ENCODE assay signal across 9 mouse cellular contexts in genomic region chr5:104982535-104982934, GRCm38 (mm10). TPM values are rescaled to one million over a fixed set of nuclear protein-coding genes. Genes with fewer than 3 reads are reported as not detected.
DNase-seq lines count a peak whose midpoint lies in the region; ATAC-seq and TF ChIP-seq lines count a peak whose summit lies in the region.
"Had no signal": no experiment of that assay in that cellular context is flagged by ENCODE, and none has a peak within 500 bp of the region (broad histone marks: within the 10 kb centered on the region; RNA-seq: fewer than 3 reads in every experiment).

Abcg3 (minus strand) TSS chr5:104982718.

- TF ChIP-seq CTCF in bone marrow, adult 2 months (IDR thresholded peaks at IDR 0.05; ENCODE audit: control insufficient read depth, insufficient read depth, low read length): no peak
- TF ChIP-seq CTCF in liver, embryonic 14.5 days (IDR thresholded peaks at IDR 0.05; ENCODE audit: low read depth): no peak

- peak within 1 kb of the TSS; percentile 58 for H3K4me2 ChIP-seq in heart, embryonic 14.5 days (ENCODE audit: low read length)
- H3K4me2 ChIP-seq in liver, embryonic 14.5 days (ENCODE audit: low read depth): peak within 1 kb of the TSS; percentile 34; the same call in 1 of the 2 replicates

- H3K4me3 ChIP-seq in heart, embryonic 14.5 days (ENCODE audit: control insufficient read depth in 1 of 2, insufficient read depth in 1 of 2, low read depth in 1 of 2, low read length in 2 of 2): peak within 1 kb of the TSS in 1 of 2 experiments; percentile 30
- peak within 1 kb of the TSS; percentile 61 for H3K4me3 ChIP-seq in bone marrow, adult 2 months (replicated peaks; ENCODE audit: control insufficient read depth, low read depth, low read length)
- H3K4me3 ChIP-seq in liver, embryonic 14.5 days (ENCODE audit: insufficient read depth in 1 of 2, low read depth in 2 of 2, low read length in 2 of 2): no peak within 1 kb of the TSS; a peak in 1 of 4 replicates
- H3K4me3 ChIP-seq: heart, adult 2 months had no signal

- no peak within 1 kb of the TSS for H3K9ac ChIP-seq in heart, embryonic 14.5 days (ENCODE audit: low read length)
- H3K9ac ChIP-seq in liver, embryonic 14.5 days (replicated peaks): no peak within 1 kb of the TSS

- DNase-seq in heart, postnatal 4 days: no peak
- no peak for DNase-seq in liver, embryonic 14.5 days (ENCODE audit: low read depth in 3 of 3, low spot score in 3 of 3)
- peak; percentile 37 for DNase-seq in splenic B cell, adult 2 months (ENCODE audit: low read depth, low spot score)
- DNase-seq in cerebellum, adult 8-10 months: no peak
- no peak for DNase-seq in frontal cortex, postnatal 25 days (ENCODE audit: low spot score in 2 of 2)
- no peak for DNase-seq in layer of hippocampus, adult 18-20 months (ENCODE audit: low spot score in 2 of 2)

- no peaks in the 10 kb centered on the region for H3K9me3 ChIP-seq in heart, embryonic 14.5 days (ENCODE audit: control insufficient read depth, low read length)
- no peaks in the 10 kb centered on the region for H3K9me3 ChIP-seq in liver, embryonic 14.5 days (ENCODE audit: control insufficient read depth, low read length)

- no peaks in the 10 kb centered on the region for H3K27me3 ChIP-seq in heart, embryonic 14.5 days (ENCODE audit: control insufficient read depth, insufficient read depth, low read length)
- H3K27me3 ChIP-seq in liver, embryonic 14.5 days (ENCODE audit: control insufficient read depth, insufficient read depth, low read length): no peaks in the 10 kb centered on the region
- H3K27me3 ChIP-seq in splenic B cell, adult 2 months (ENCODE audit: control insufficient read depth, insufficient read depth, low read length, poor library complexity, severe bottlenecking): no peaks in the 10 kb centered on the region

- H3K36me3 ChIP-seq in heart, embryonic 14.5 days (ENCODE audit: control insufficient read depth, insufficient read depth, low read length): no peaks in the 10 kb centered on the region
- H3K36me3 ChIP-seq in liver, embryonic 14.5 days (replicated peaks; ENCODE audit: control insufficient read depth, insufficient read depth, low read depth): no peaks in the 10 kb centered on the region
- no peaks in the 10 kb centered on the region for H3K36me3 ChIP-seq in splenic B cell, adult 2 months (ENCODE audit: control insufficient read depth, insufficient read depth, low read length, poor library complexity, severe bottlenecking)

- TF ChIP-seq EP300 in liver, embryonic 14.5 days (IDR thresholded peaks at IDR 0.05; ENCODE audit: low read depth): no peak

- no peak; the same call in 1 of the 2 replicates for TF ChIP-seq POLR2A in bone marrow, adult 2 months (IDR thresholded peaks at IDR 0.05; ENCODE audit: borderline replicate concordance, control insufficient read depth, low read depth, low read length)

- H3K27ac ChIP-seq in heart, embryonic 14.5 days (replicated peaks in 1 of 2; ENCODE audit: control insufficient read depth in 1 of 2, insufficient read depth in 1 of 2, low read depth in 2 of 2, low read length in 2 of 2): no peak within 1 kb of the TSS
- peak within 1 kb of the TSS; percentile 62; the same call in 1 of the 2 replicates for H3K27ac ChIP-seq in bone marrow, adult 2 months (ENCODE audit: control insufficient read depth, insufficient read depth, low read depth, low read length, poor library complexity)
- no peak within 1 kb of the TSS for H3K27ac ChIP-seq in liver, embryonic 14.5 days
- H3K27ac ChIP-seq: heart, adult 2 months had no signal

- H3K4me1 ChIP-seq in heart, embryonic 14.5 days (ENCODE audit: control insufficient read depth in 2 of 2, insufficient read depth in 2 of 2, low read length in 2 of 2): no peaks in the 10 kb centered on the region
- H3K4me1 ChIP-seq in bone marrow, adult 2 months (ENCODE audit: control insufficient read depth, insufficient read depth, low read length): peaks cover 2% of the 10 kb centered on the region
- H3K4me1 ChIP-seq in liver, embryonic 14.5 days (replicated peaks; ENCODE audit: control insufficient read depth in 2 of 2, insufficient read depth in 2 of 2, low read length in 1 of 2): no peaks in the 10 kb centered on the region

- ATAC-seq in heart, embryonic 14.5 days (ENCODE audit: insufficient number of reproducible peaks, insufficient read depth, low FRiP score, low read depth): no peak
- ATAC-seq in liver, embryonic 14.5 days (ENCODE audit: insufficient read depth): peak; percentile 28; the same call in 1 of the 2 replicates

- WGBS in heart, embryonic 14.5 days: 30% methylated on average over 12 of the region's 12 CpGs
- 1% methylated on average over 12 of the region's 12 CpGs for WGBS in bone marrow, adult 2 months
- 4% methylated on average over 11 of the region's 12 CpGs for WGBS in liver, embryonic 14.5 days (ENCODE audit: insufficient replicate concordance)

RNA-seq across cellular contexts. Expression of gene Abcg3, which starts in this region (rescaled TPM):
- 0.40 and 0.62 TPM in 2 replicates for polyA plus RNA-seq in heart, embryonic 14.5 days (2014; fragmentation: Nextera tagmentation; extraction: Ambion mirVana)
- under 1 TPM; 0.14 to 0.17 TPM for total RNA-seq in heart, postnatal 4 days (2021)
- 3.8 and 6.8 TPM in 2 replicates for polyA plus RNA-seq in bone marrow, adult 2 months (2011; ENCODE audit: insufficient read depth, insufficient read length, low replicate concordance, missing spikeins)
- polyA plus RNA-seq in liver, embryonic 14.5 days (2012; rRNA removed): 1.4 and 2.3 TPM in 2 replicates
- 2.2 and 2.8 TPM in 2 replicates for polyA plus RNA-seq in liver, embryonic 14.5 days (2014; fragmentation: Nextera tagmentation; extraction: Ambion mirVana)
- total RNA-seq in layer of hippocampus, adult 18-20 months (2021): not detected
